Mouse (Mus musculus): ENCODE measurements around the gene Zfp668. TPM values are rescaled to one million over a fixed set of nuclear protein-coding genes. Genes with fewer than 3 reads are reported as not detected.
"Not testable (repeated sequence)": the region's sequence is repeated elsewhere in the genome, so short reads cannot be mapped to it uniquely, and the experiment has no call there.

The Zfp668 gene
- polyA plus RNA-seq, 1 experiment from 2014 or later, result 39.1 TPM

DNA sequence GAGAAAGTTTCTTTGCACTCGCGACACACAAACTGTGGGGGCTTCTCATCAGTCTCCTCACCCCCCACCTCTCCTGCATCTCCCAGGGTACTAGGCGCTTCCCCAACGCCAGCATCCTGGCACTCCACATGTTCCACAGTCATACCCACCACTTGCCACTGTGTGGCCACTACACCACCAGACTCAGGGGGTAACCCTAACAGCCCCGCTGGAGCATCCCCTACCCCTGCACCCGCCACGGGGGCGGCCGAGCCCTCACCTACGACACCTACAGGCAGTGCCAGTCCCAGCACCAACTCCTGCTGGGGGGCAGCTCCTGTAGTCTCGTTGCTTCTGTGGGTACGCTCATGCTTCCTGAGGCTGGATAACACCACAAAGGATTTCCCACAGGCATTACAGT, 10.2 kb downstream of the Zfp668 start:
- H3K4me2 ChIP-seq, result no peak overlapping the region
- 95% methylated on average over 12 of the region's 12 CpGs for WGBS
- no peaks in the 10 kb centered on the region for H3K27me3 ChIP-seq
- no peaks in the 10 kb centered on the region for H3K9me3 ChIP-seq (replicated peaks)
- no peak overlapping the region for H3K27ac ChIP-seq
- H3K4me1 ChIP-seq, result no peaks in the 10 kb centered on the region
- no peak overlapping the region for H3K9ac ChIP-seq
- H3K36me3 ChIP-seq (ENCODE audit: poor library complexity, severe bottlenecking), result peaks cover 60% of the 10 kb centered on the region
- 0 out of 2 replicates have a peak, but pooled peaks have one; percentile 30 for ATAC-seq
- H3K4me3 ChIP-seq, result no peak overlapping the region

DNA sequence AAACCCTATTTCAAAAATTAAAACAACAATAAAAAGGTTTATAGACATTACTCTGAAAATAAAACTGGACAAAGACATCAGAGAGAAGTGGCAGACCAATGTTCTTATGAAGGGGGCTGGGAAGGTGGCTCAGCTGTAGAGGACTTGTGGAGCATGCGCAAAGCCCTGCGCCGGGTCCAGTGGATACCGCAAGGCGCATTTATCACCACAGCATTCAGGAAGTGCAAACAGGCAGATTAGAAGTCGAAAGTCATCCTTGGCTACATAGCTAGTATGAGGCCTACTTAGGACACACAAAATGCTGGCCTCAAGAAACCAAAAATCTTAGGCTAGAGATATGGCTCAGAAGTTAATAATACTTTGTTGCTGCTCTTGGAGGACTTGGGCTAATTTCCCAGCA, 18.4 kb downstream of the Zfp668 start:
- 94% methylated on average over 6 of the region's 6 CpGs for WGBS
- no peak overlapping the region for H3K9ac ChIP-seq
- no peak overlapping the region for H3K4me3 ChIP-seq
- no peak overlapping the region for H3K27ac ChIP-seq
- no peak for ATAC-seq
- H3K4me1 ChIP-seq, result no peaks in the 10 kb centered on the region
- H3K4me2 ChIP-seq, result no peak overlapping the region
- 0 out of 2 replicates have a peak, but pooled peaks cover 4% of the 10 kb centered on the region for H3K36me3 ChIP-seq (ENCODE audit: poor library complexity, severe bottlenecking)
- no peaks in the 10 kb centered on the region for H3K27me3 ChIP-seq
- no peaks in the 10 kb centered on the region for H3K9me3 ChIP-seq (replicated peaks)

DNA sequence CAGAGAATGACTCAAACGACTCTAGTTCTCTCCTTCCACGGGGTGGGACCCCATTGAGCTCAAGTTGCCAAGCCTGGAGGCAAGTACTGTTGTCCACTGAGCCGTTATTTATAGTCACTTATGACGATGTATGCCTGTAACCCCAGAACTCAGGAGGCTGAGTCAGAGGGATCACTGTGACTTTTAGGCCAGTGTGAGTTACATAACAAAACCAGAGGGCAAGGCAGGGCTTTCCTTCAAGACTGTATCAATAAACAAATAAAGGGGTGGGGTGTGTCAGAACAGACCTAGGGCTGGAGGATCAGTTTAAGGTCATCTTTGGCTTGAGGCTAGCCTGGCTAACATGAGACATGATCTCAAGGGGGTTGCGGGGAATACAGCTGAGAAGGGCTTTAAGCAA, 25.7 kb downstream of the Zfp668 start:
- Histone ChIP-seq H3K27me3 (no peaks in the 10 kb centered on the region), H3K36me3 (ENCODE audit: poor library complexity, severe bottlenecking) (peaks cover 3% of the 10 kb centered on the region; the same call in 1 of the 2 replicates), H3K4me3 (no peak overlapping the region), H3K9ac (no peak overlapping the region), H3K27ac (no peak overlapping the region), H3K4me1 (no peaks in the 10 kb centered on the region), H3K4me2 (no peak overlapping the region), H3K9me3 (replicated peaks) (no peaks in the 10 kb centered on the region)
- 77% methylated on average over 5 of the region's 5 CpGs for WGBS
- ATAC-seq, result no peak

DNA sequence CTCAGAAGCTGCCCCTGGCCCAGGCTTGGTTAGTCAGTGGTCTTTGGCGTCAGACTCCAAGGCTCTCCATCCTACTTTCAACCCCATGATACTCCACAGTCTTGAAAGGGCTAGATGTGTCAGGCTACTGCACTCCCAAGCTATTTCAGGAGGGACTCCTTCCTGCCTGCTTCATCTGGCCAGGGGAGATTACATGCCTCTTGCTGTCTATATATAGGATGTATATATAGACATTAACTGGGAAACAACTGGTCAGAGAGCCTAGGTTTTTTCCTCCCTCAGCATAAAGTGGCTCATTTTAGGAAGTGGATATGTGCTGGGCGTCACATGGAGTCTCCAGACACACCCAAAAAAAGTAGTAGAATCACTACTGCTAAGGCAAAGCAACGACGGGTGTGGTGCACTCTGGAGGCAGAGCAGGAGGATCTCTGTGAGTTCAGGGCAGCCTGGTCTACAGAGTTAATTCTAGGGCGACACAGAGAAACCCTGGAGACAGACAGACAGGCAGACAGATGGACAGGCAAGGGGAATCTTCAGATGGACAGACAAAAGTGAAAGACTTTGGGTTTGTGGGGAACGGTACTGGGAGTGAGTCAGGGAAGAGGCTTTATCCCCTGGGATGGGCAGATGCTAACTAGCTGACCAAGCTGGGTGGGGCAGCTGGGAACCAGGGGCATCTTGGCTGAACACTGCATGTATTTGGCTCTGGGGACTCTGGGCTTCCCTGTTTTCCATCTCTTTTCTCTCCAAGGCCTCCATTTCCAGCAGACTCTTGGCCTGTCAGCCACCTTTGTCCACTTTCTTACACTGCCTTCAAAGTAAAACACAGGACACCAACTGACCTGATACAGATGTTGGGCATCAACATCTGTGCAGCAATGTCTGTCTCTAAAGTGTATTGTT, 26.4 kb downstream of the Zfp668 start:
- no peaks in the 10 kb centered on the region for H3K27me3 ChIP-seq
- peaks cover 3% of the 10 kb centered on the region; the same call in 1 of the 2 replicates for H3K36me3 ChIP-seq (ENCODE audit: poor library complexity, severe bottlenecking)
- H3K9me3 ChIP-seq (replicated peaks), result no peaks in the 10 kb centered on the region
- H3K9ac ChIP-seq, result no peak overlapping the region
- no peak overlapping the region for H3K4me3 ChIP-seq
- no peaks in the 10 kb centered on the region for H3K4me1 ChIP-seq
- ATAC-seq, result no peak
- WGBS, result 80% methylated on average over 6 of the region's 6 CpGs
- H3K4me2 ChIP-seq, result no peak overlapping the region
- H3K27ac ChIP-seq, result no peak overlapping the region

DNA sequence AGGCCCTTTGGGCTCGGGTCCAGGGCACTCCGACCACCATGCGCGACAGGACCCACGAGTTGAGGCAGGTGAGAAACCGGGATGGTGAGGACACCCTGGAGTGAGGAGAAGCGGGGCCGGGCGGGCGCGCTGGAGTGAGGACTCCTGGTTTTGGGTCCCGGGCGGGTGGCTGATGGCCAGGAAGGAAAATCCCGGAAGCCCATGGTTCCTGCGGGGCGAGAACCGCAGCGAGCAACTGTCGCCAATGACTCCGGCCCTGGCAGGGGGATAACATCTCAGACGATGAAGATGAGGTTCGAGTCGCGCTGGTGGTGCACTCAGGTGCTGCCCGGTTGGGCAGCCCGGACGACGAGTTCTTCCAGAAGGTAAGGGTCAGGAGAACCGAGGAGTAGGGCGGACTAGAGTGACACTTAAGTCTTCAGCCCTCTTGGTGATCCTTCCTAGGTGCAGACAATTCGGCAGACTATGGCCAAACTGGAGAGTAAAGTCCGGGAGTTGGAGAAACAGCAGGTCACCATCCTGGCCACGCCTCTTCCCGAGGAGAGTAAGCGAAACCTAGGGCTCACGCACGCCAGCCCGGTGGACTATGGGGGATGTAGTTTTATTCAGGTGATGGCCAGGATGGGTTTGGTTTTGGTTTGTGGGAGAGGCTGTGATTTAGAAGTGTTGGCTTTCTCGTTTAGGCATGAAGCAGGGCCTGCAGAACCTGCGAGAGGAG, 34.5 kb downstream of the Zfp668 start:
- Histone ChIP-seq H3K4me1 (peaks cover 13% of the 10 kb centered on the region), H3K4me2 (peak overlapping the region; percentile 99), H3K27ac (peak overlapping the region; percentile 88), H3K9ac (peak overlapping the region; percentile 71), H3K36me3 (ENCODE audit: poor library complexity, severe bottlenecking) (0 out of 2 replicates have a peak, but pooled peaks cover 2% of the 10 kb centered on the region), H3K4me3 (peak overlapping the region; percentile 68), H3K9me3 (replicated peaks) (no peaks in the 10 kb centered on the region), H3K27me3 (no peaks in the 10 kb centered on the region)
- WGBS, result under 1% methylated on average over 40 of the region's 40 CpGs
- ATAC-seq, result peak; percentile 60

- Histone ChIP-seq H3K9ac (peak overlapping the region; percentile 71), H3K27me3 (no peaks in the 10 kb centered on the region), H3K4me3 (peak overlapping the region; percentile 68), H3K27ac (peak overlapping the region; percentile 88), H3K9me3 (replicated peaks) (no peaks in the 10 kb centered on the region), H3K4me2 (peak overlapping the region; percentile 99), H3K4me1 (peaks cover 13% of the 10 kb centered on the region), H3K36me3 (ENCODE audit: poor library complexity, severe bottlenecking) (0 out of 2 replicates have a peak, but pooled peaks cover 2% of the 10 kb centered on the region)
- WGBS, result 0% methylated on average over 37 of the region's 46 CpGs
- ATAC-seq, result peak; percentile 95
Observed at GRCm38 (mm10) chr7:127841340-127842000, 35.2 kb downstream of the Zfp668 start.

DNA sequence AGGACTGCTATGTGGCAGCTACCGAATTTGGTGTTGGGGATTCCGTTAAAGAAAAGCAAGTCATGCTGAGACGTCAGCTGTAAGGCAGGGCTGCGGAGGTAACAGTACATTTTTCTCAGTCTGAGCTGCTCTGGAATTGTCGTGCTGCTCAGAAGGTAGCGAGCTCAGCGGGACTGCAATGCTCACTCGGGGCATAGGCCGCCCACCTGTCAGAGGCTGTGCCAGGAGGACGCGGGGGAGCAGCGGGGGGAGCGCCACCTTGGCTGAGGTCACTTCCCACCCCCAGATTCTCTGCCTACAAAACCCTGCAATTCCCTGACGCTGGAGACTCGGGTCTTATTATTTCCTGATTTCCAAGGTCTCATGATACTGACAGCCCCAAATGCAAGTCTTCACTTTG, 35.7 kb downstream of the Zfp668 start:
- peak overlapping the region; percentile 99 for H3K4me2 ChIP-seq
- H3K4me1 ChIP-seq, result peaks cover 13% of the 10 kb centered on the region
- H3K27ac ChIP-seq, result peak overlapping the region; percentile 88
- 0 out of 2 replicates have a peak, but pooled peaks cover 2% of the 10 kb centered on the region for H3K36me3 ChIP-seq (ENCODE audit: poor library complexity, severe bottlenecking)
- H3K9me3 ChIP-seq (replicated peaks), result no peaks in the 10 kb centered on the region
- H3K4me3 ChIP-seq, result peak overlapping the region; percentile 68
- 2% methylated on average over 15 of the region's 15 CpGs for WGBS
- H3K27me3 ChIP-seq, result no peaks in the 10 kb centered on the region
- H3K9ac ChIP-seq, result peak overlapping the region; percentile 71
- ATAC-seq, result peak; percentile 26

DNA sequence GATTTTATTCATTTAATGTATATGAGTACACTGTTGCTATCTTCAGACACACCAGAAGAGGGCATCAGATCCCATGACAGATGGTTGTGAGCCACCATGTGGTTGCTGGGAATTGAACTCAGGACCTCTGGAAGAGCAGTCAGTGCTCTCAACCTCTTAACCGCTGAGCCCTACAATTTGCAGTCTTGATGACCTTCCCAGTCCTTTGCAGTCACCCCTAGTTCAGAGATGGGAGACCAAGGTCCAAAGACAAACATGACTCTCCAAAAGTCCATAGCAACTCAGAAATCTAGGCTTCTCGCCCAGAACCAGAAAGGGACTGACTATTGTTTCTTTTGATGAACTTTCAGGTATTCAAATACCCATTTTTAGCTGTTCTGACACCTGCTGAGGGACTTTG, 36.6 kb downstream of the Zfp668 start:
- H3K36me3 ChIP-seq (ENCODE audit: poor library complexity, severe bottlenecking); H3K27ac ChIP-seq; H3K9ac ChIP-seq; H3K4me3 ChIP-seq; ATAC-seq; H3K27me3 ChIP-seq; H3K4me2 ChIP-seq; H3K9me3 ChIP-seq (replicated peaks): not testable (repeated sequence)
- 70% methylated on average over 2 of the region's 2 CpGs for WGBS
- peaks cover 13% of the 10 kb centered on the region for H3K4me1 ChIP-seq

DNA sequence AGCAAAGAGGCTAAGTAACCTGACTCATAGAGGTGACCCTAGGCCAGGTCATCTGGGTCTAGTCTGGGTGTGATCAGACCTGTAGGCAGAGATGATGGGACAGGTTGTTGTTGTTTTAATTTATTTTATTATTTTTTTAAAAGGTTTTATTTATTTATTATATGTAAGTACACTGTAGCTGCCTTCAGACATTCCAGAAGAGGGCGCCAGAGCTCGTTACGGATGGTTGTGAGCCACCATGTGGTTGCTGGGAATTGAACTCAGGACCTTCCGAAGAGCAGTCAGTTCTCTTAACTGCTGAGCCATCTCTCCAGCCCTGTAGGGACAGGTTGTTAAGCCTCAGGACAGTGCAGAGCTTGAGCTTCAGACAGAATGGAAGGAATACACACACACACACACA, 38.8 kb downstream of the Zfp668 start:
- 84% methylated on average over 4 of the region's 4 CpGs for WGBS
- not testable (repeated sequence) for H3K27ac ChIP-seq; H3K27me3 ChIP-seq; ATAC-seq; H3K36me3 ChIP-seq (ENCODE audit: poor library complexity, severe bottlenecking); H3K4me2 ChIP-seq; H3K4me3 ChIP-seq; H3K9ac ChIP-seq; H3K9me3 ChIP-seq (replicated peaks)
- H3K4me1 ChIP-seq, result peaks cover 12% of the 10 kb centered on the region

GRCm38 (mm10) chr7:127837473-127837872, 39.2 kb downstream of the Zfp668 start:
- Histone ChIP-seq H3K4me1 (peaks cover 7% of the 10 kb centered on the region), H3K4me2 (no peak overlapping the region), H3K4me3 (no peak overlapping the region), H3K9ac (0 out of 2 replicates have a peak overlapping the region, but pooled peaks have one; percentile 27), H3K27ac (no peak overlapping the region), H3K27me3 (no peaks in the 10 kb centered on the region), H3K36me3 (ENCODE audit: poor library complexity, severe bottlenecking) (no peaks in the 10 kb centered on the region), H3K9me3 (replicated peaks) (no peaks in the 10 kb centered on the region)
- no peak for ATAC-seq
- 89% methylated on average over 5 of the region's 5 CpGs for WGBS

DNA sequence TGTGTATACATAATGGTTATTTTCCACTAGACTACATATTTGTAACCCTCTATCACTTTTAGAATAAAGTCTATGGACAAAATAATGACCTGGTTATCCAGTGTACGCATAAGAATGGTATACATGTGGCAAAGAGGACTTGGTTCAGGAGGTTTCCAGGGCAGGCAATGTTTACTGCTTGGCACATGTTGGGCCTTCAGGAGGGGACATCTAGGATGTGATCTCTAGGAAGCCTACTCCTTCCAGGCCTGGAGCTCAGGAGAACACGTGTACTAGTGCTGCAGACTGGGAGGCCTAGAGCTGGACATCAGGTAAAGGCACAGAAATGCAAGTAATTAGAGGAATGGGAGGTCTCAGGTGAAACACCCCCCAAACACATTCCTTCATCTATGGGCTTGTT, 41.1 kb downstream of the Zfp668 start:
- no peaks in the 10 kb centered on the region for H3K9me3 ChIP-seq (replicated peaks)
- no peak overlapping the region for H3K9ac ChIP-seq
- H3K4me1 ChIP-seq, result peaks cover under 1% of the 10 kb centered on the region; the same call in 1 of the 2 replicates
- no peaks in the 10 kb centered on the region for H3K36me3 ChIP-seq (ENCODE audit: poor library complexity, severe bottlenecking)
- 84% methylated on average over 2 of the region's 2 CpGs for WGBS
- no peaks in the 10 kb centered on the region for H3K27me3 ChIP-seq
- no peak overlapping the region for H3K27ac ChIP-seq
- no peak overlapping the region for H3K4me3 ChIP-seq
- ATAC-seq, result no peak
- no peak overlapping the region for H3K4me2 ChIP-seq

All from forebrain, embryonic 13.5 days (tissue).